Mouse (Mus musculus) bone marrow macrophage, adult 2 months (primary cell): ENCODE data around the gene Eif1.

Experiments used
- CTCF ChIP-seq: IDR thresholded peaks from 2 replicates; pipeline ENCODE4 v1.5.1; 2012; ENCODE audit warnings: low read depth, mild to moderate bottlenecking, low read length, moderate library complexity
- POLR2A ChIP-seq: IDR thresholded peaks from 2 replicates; pipeline ENCODE4 v1.6.1; 2012; ENCODE audit warnings: mild to moderate bottlenecking, low read depth, low read length, borderline replicate concordance

GRCm38 (mm10) chr11:100284988-100285387, 34.7 kb upstream of the Eif1 start:
- TF ChIP-seq CTCF (no peak), POLR2A (no peak)
